Mouse (Mus musculus) lung, embryonic 14.5 days (tissue): ENCODE results near the gene 4933407L21Rik. TPM values are rescaled to one million over a fixed set of nuclear protein-coding genes. Genes with fewer than 3 reads are reported as not detected.

ENCODE experiments used
- ATAC-seq: fragments of 200-750 bp; cut with Nextera tagmentation; 2 replicates; pipeline ENCODE4 v1.8.0; 2017; ENCODE audit warnings: mild to moderate bottlenecking, moderate TSS enrichment, moderate library complexity; ENCODE audit not compliant: insufficient read depth
- DNase-seq: peaks from one replicate; pipeline ENCODE4 v3.0.0-alpha.2; 2015
- H3K27ac ChIP-seq: fragments of 300-500 bp; sonication (generic); 2 replicates; pipeline ENCODE4 v1.5.1; 2014; ENCODE audit warnings: low read depth, mild to moderate bottlenecking, moderate library complexity
- H3K27me3 ChIP-seq: fragments of 300-500 bp; sonication (generic); 2 replicates; pipeline ENCODE4 v1.6.1; 2014; ENCODE audit warnings: low read length, control low read depth; ENCODE audit not compliant: insufficient read depth
- H3K36me3 ChIP-seq: fragments of 300-500 bp; sonication (generic); 2 replicates; pipeline ENCODE4 v1.6.1; 2014; ENCODE audit warnings: control low read depth; ENCODE audit not compliant: insufficient read depth
- H3K4me1 ChIP-seq: fragments of 300-500 bp; sonication (generic); 2 replicates; pipeline ENCODE4 v1.6.1; 2014; ENCODE audit warnings: antibody characterized with exemption, control low read depth; ENCODE audit not compliant: insufficient read depth
- H3K4me2 ChIP-seq: fragments of 300-500 bp; sonication (generic); 2 replicates; pipeline ENCODE4 v1.6.1; 2014; ENCODE audit warnings: mild to moderate bottlenecking
- H3K4me3 ChIP-seq: fragments of 300-500 bp; sonication (generic); 2 replicates; pipeline ENCODE4 v1.5.1; 2014; ENCODE audit warnings: low read depth, low read length
- H3K9ac ChIP-seq: fragments of 300-500 bp; sonication (generic); 2 replicates; pipeline ENCODE4 v1.6.1; 2014
- H3K9me3 ChIP-seq: fragments of 300-500 bp; sonication (generic); 2 replicates; pipeline ENCODE4 v1.6.1; 2016; ENCODE audit warnings: low read depth, low read length, control low read depth
- CTCF ChIP-seq: IDR thresholded peaks from 2 replicates; pipeline ENCODE4 v1.5.1; 2016; ENCODE audit warnings: antibody characterized with exemption, low read depth
- WGBS: fragments of 180-500 bp; shearing (Covaris S2); extraction: QIAGEN DNeasy Blood & Tissue Kit; methylation state at CpG from one replicate; pipeline ENCODE4 v1.1.7; 2014; 5-methylcytosine and 5-hydroxymethylcytosine counted together
- polyA plus RNA-seq: library from polyadenylated mRNA; unstranded; fragments of >200 nt; fragmentation: Nextera tagmentation; extraction: Ambion mirVana; gene quantifications from 2 replicates; pipeline ENCODE4 v1.2.1, GENCODE M21; 2014

The 4933407L21Rik gene
- polyA plus RNA-seq, 1 experiment from 2014 or later, result not detected

- no peak overlapping the region for H3K4me3 ChIP-seq
- H3K9me3 ChIP-seq, result no peaks in the 10 kb centered on the region
- peak; percentile 74 for DNase-seq
- H3K9ac ChIP-seq, result no peak overlapping the region
- H3K27ac ChIP-seq, result no peak overlapping the region
- H3K4me2 ChIP-seq, result no peak overlapping the region
- WGBS, result 53% methylated on average over 4 of the region's 4 CpGs
- H3K36me3 ChIP-seq, result no peaks in the 10 kb centered on the region
- ATAC-seq, result peak; percentile 53; the same call in 1 of the 2 replicates
- no peak for TF ChIP-seq CTCF
- peaks cover 4% of the 10 kb centered on the region; the same call in 1 of the 2 replicates for H3K4me1 ChIP-seq
- H3K27me3 ChIP-seq, result no peaks in the 10 kb centered on the region
Observed at GRCm38 (mm10) chr1:85916830-85917450, 11.3 kb upstream of the 4933407L21Rik start.

GRCm38 (mm10) chr1:85919621-85920020, 8.7 kb upstream of the 4933407L21Rik start:
- H3K27ac ChIP-seq, result no peak overlapping the region
- no peak for DNase-seq
- no peak overlapping the region for H3K4me3 ChIP-seq
- H3K9ac ChIP-seq, result no peak overlapping the region
- H3K27me3 ChIP-seq, result no peaks in the 10 kb centered on the region
- WGBS, result 73% methylated on average over 7 of the region's 7 CpGs
- H3K36me3 ChIP-seq, result no peaks in the 10 kb centered on the region
- peaks cover 4% of the 10 kb centered on the region; the same call in 1 of the 2 replicates for H3K4me1 ChIP-seq
- H3K9me3 ChIP-seq, result no peaks in the 10 kb centered on the region
- ATAC-seq, result no peak
- no peak overlapping the region for H3K4me2 ChIP-seq
- TF ChIP-seq CTCF, result no peak

- no peaks in the 10 kb centered on the region for H3K36me3 ChIP-seq
- H3K4me1 ChIP-seq, result peaks cover 4% of the 10 kb centered on the region; the same call in 1 of the 2 replicates
- ATAC-seq (no peak), DNase-seq (no peak)
- H3K4me3 ChIP-seq, result no peak overlapping the region
- H3K27ac ChIP-seq, result no peak overlapping the region
- no peak overlapping the region for H3K4me2 ChIP-seq
- H3K27me3 ChIP-seq, result no peaks in the 10 kb centered on the region
- WGBS, result 75% methylated on average over 7 of the region's 7 CpGs
- no peak for TF ChIP-seq CTCF
- no peaks in the 10 kb centered on the region for H3K9me3 ChIP-seq
- no peak overlapping the region for H3K9ac ChIP-seq
Observed at GRCm38 (mm10) chr1:85921725-85922124, 6.6 kb upstream of the 4933407L21Rik start.

GRCm38 (mm10) chr1:85922127-85922864, 6.0 kb upstream of the 4933407L21Rik start:
- WGBS, result 64% methylated on average over 7 of the region's 7 CpGs
- H3K4me2 ChIP-seq, result no peak overlapping the region
- H3K4me3 ChIP-seq, result no peak overlapping the region
- DNase-seq, result no peak
- H3K27ac ChIP-seq, result no peak overlapping the region
- ATAC-seq, result no peak
- no peak for TF ChIP-seq CTCF
- H3K36me3 ChIP-seq, result no peaks in the 10 kb centered on the region
- no peaks in the 10 kb centered on the region for H3K27me3 ChIP-seq
- H3K9me3 ChIP-seq, result no peaks in the 10 kb centered on the region
- peaks cover 3% of the 10 kb centered on the region; the same call in 1 of the 2 replicates for H3K4me1 ChIP-seq
- no peak overlapping the region for H3K9ac ChIP-seq

- no peaks in the 10 kb centered on the region for H3K36me3 ChIP-seq
- no peak for TF ChIP-seq CTCF
- ATAC-seq (no peak), DNase-seq (no peak)
- H3K27me3 ChIP-seq, result no peaks in the 10 kb centered on the region
- no peaks in the 10 kb centered on the region; the same call in 1 of the 2 replicates for H3K4me1 ChIP-seq
- no peaks in the 10 kb centered on the region for H3K9me3 ChIP-seq
- no peak overlapping the region for H3K27ac ChIP-seq
- H3K9ac ChIP-seq, result no peak overlapping the region
- H3K4me2 ChIP-seq, result no peak overlapping the region
- H3K4me3 ChIP-seq, result no peak overlapping the region
- WGBS, result 62% methylated on average over 5 of the region's 5 CpGs
Observed at GRCm38 (mm10) chr1:85922865-85923211, 5.4 kb upstream of the 4933407L21Rik start.

GRCm38 (mm10) chr1:85925183-85925582, 3.1 kb upstream of the 4933407L21Rik start:
- 76% methylated on average over 5 of the region's 5 CpGs for WGBS
- ATAC-seq (no peak), DNase-seq (no peak)
- Histone ChIP-seq H3K4me1 (no peaks in the 10 kb centered on the region; the same call in 1 of the 2 replicates), H3K9me3 (no peaks in the 10 kb centered on the region), H3K36me3 (no peaks in the 10 kb centered on the region), H3K4me2 (no peak overlapping the region), H3K9ac (no peak overlapping the region), H3K27me3 (no peaks in the 10 kb centered on the region), H3K4me3 (no peak overlapping the region), H3K27ac (no peak overlapping the region)
- TF ChIP-seq CTCF, result no peak

GRCm38 (mm10) chr1:85928688-85929065, 394 bp downstream of the 4933407L21Rik start:
- H3K9ac ChIP-seq, result no peak overlapping the region

More at GRCm38 (mm10) chr1:85928688-85929065, 394 bp downstream of the 4933407L21Rik start:
- no peaks in the 10 kb centered on the region for H3K36me3 ChIP-seq
- WGBS, result 74% methylated on average over 4 of the region's 4 CpGs
- H3K4me3 ChIP-seq, result no peak overlapping the region
- no peaks in the 10 kb centered on the region for H3K27me3 ChIP-seq
- no peaks in the 10 kb centered on the region for H3K4me1 ChIP-seq
- no peak for DNase-seq
- H3K9me3 ChIP-seq, result no peaks in the 10 kb centered on the region
- no peak overlapping the region for H3K27ac ChIP-seq
- no peak for TF ChIP-seq CTCF
- no peak for ATAC-seq
- no peak overlapping the region for H3K4me2 ChIP-seq
